Mouse (Mus musculus) MEL (cell line): ENCODE measurements at regions not wholly inside any gene's neighbourhood (a gene's known extent, or its start where the extent isn't known, plus 50 kb on each side); places are given as distances from the start of the nearest gene placed in this dataset.

Experiments used
- DNase-seq: peaks from one replicate; pipeline ENCODE4 v3.0.0; 2011; ENCODE audit warnings: low read depth, low spot score
- H3K27ac ChIP-seq: 2 replicates; pipeline ENCODE4 v1.5.1; 2012; ENCODE audit warnings: low read depth, mild to moderate bottlenecking, control low read depth, low read length, moderate library complexity; ENCODE audit not compliant: control insufficient read depth
- H3K27me3 ChIP-seq, 2 experiments: fragments of 150-350 bp in 1 of 2; sonication (generic) in 1 of 2; 2 replicates each; pipeline ENCODE4 v1.6.1; 2012; ENCODE audit warnings: low read length in 2 of 2, mild to moderate bottlenecking in 2 of 2, improper control_type of control experiment in 1 of 2, moderate library complexity in 1 of 2; ENCODE audit not compliant: insufficient read depth in 2 of 2, control insufficient read depth in 1 of 2
- H3K36me3 ChIP-seq, 2 experiments: 2 replicates each; pipeline ENCODE4 v1.6.1; 2012 to 2014; ENCODE audit warnings: low read length in 2 of 2, improper control_type of control experiment in 1 of 2, inconsistent platforms in 1 of 2, mild to moderate bottlenecking in 1 of 2; ENCODE audit not compliant: insufficient read depth in 2 of 2, control insufficient read depth in 1 of 2
- H3K4me1 ChIP-seq, 2 experiments: fragments of 150-350 bp in 1 of 2; sonication (generic) in 1 of 2; 2 replicates each; pipeline ENCODE4 v1.6.1; 2012; ENCODE audit warnings: low read length in 2 of 2, improper control_type of control experiment in 1 of 2, mild to moderate bottlenecking in 1 of 2; ENCODE audit not compliant: insufficient read depth in 2 of 2, control insufficient read depth in 1 of 2
- H3K4me3 ChIP-seq, 2 experiments: fragments of 150-350 bp in 1 of 2; sonication (generic) in 1 of 2; 2 replicates each; pipeline ENCODE4 v1.5.1; 2012; ENCODE audit warnings: low read depth in 2 of 2, low read length in 2 of 2, mild to moderate bottlenecking in 2 of 2, moderate library complexity in 2 of 2, control low read depth in 1 of 2, improper control_type of control experiment in 1 of 2; ENCODE audit not compliant: control insufficient read depth in 1 of 2, insufficient read depth in 1 of 2
- H3K79me2 ChIP-seq: 2 replicates; pipeline ENCODE4 v1.6.1; 2012; ENCODE audit warnings: mild to moderate bottlenecking, low read length, moderate library complexity; ENCODE audit not compliant: control insufficient read depth, poor library complexity, insufficient read depth
- H3K9ac ChIP-seq: 2 replicates; pipeline ENCODE4 v1.6.1; 2012; ENCODE audit warnings: low read depth, mild to moderate bottlenecking, control low read depth, low read length, moderate library complexity; ENCODE audit not compliant: control insufficient read depth, poor library complexity, severe bottlenecking
- H3K9me3 ChIP-seq: fragments of 150-350 bp; sonication (generic); replicated peaks from 2 replicates; pipeline ENCODE4 v1.6.1; 2012; ENCODE audit warnings: mild to moderate bottlenecking, low read length, improper control_type of control experiment, moderate library complexity; ENCODE audit not compliant: insufficient read depth
- CHD2 ChIP-seq: IDR thresholded peaks from 2 replicates; pipeline ENCODE4 v1.6.1; 2011; ENCODE audit warnings: low read length, improper control_type of control experiment
- CTCF ChIP-seq, 3 experiments: IDR thresholded peaks in 2 of 3; conservative IDR thresholded peaks in 1 of 3; 2 replicates each; pipeline ENCODE4 v1.5.1; 2011 to 2012; ENCODE audit warnings: low read length in 3 of 3, low read depth in 2 of 3, mild to moderate bottlenecking in 2 of 3, improper control_type of control experiment in 1 of 3, inconsistent platforms in 1 of 3, mixed read lengths in 1 of 3, moderate library complexity in 1 of 3; ENCODE audit not compliant: control insufficient read depth in 1 of 3, insufficient read depth in 1 of 3, poor library complexity in 1 of 3, severe bottlenecking in 1 of 3
- E2F4 ChIP-seq: IDR thresholded peaks from 2 replicates; pipeline ENCODE4 v1.6.1; 2011; ENCODE audit warnings: low read depth, low read length, improper control_type of control experiment, borderline replicate concordance
- GATA1 ChIP-seq: IDR thresholded peaks from 2 replicates; pipeline ENCODE4 v1.6.1; 2011; ENCODE audit warnings: low read depth, low read length, improper control_type of control experiment
- MAX ChIP-seq: IDR thresholded peaks from 2 replicates; pipeline ENCODE4 v1.6.1; 2011; ENCODE audit warnings: low read length, improper control_type of control experiment
- MXI1 ChIP-seq: IDR thresholded peaks from 2 replicates; pipeline ENCODE4 v1.6.1; 2011; ENCODE audit warnings: mild to moderate bottlenecking, low read depth, low read length, improper control_type of control experiment
- NELFE ChIP-seq: IDR thresholded peaks from 2 replicates; pipeline ENCODE4 v1.6.1; 2011; ENCODE audit warnings: low read depth, low read length, improper control_type of control experiment
- NRF1 ChIP-seq: IDR thresholded peaks from 2 replicates; pipeline ENCODE4 v1.6.1; 2014; ENCODE audit warnings: low read depth, mild to moderate bottlenecking, inconsistent platforms, low read length, improper control_type of control experiment, moderate library complexity; ENCODE audit not compliant: poor library complexity, insufficient read depth, severe bottlenecking
- POLR2AphosphoS2 ChIP-seq: IDR thresholded peaks from 2 replicates; pipeline ENCODE4 v1.6.1; 2011; ENCODE audit warnings: low read length, improper control_type of control experiment
- POLR2AphosphoS5 ChIP-seq: IDR thresholded peaks from 2 replicates; pipeline ENCODE4 v1.6.1; 2012; ENCODE audit warnings: low read depth, borderline replicate concordance, mild to moderate bottlenecking, inconsistent platforms, low read length, moderate library complexity, mixed read lengths
- RAD21 ChIP-seq: IDR thresholded peaks from 2 replicates; pipeline ENCODE4 v1.6.1; 2011; ENCODE audit warnings: mild to moderate bottlenecking, low read depth, low read length, improper control_type of control experiment
- SIN3A ChIP-seq: IDR thresholded peaks from 2 replicates; pipeline ENCODE4 v1.6.1; 2012; ENCODE audit warnings: low read length, improper control_type of control experiment, inconsistent platforms
- SMC3 ChIP-seq: IDR thresholded peaks from 2 replicates; pipeline ENCODE4 v1.6.1; 2011; ENCODE audit warnings: low read depth, low read length, improper control_type of control experiment
- TBP ChIP-seq: IDR thresholded peaks from 2 replicates; pipeline ENCODE4 v1.8.0; 2011; ENCODE audit warnings: low read depth, low read length, improper control_type of control experiment
- USF2 ChIP-seq, 2 experiments: IDR thresholded peaks; 2 replicates each; pipeline ENCODE4 v1.6.1; 2011 to 2012; ENCODE audit warnings: improper control_type of control experiment in 2 of 2, low read length in 2 of 2, borderline replicate concordance in 1 of 2, inconsistent platforms in 1 of 2, low read depth in 1 of 2, mild to moderate bottlenecking in 1 of 2; ENCODE audit not compliant: insufficient read depth in 1 of 2
- ZC3H11A ChIP-seq: IDR thresholded peaks from 2 replicates; pipeline ENCODE4 v1.6.1; 2012; ENCODE audit warnings: low read depth, mild to moderate bottlenecking, inconsistent platforms, low read length, improper control_type of control experiment
- ZMIZ1 ChIP-seq: IDR thresholded peaks from 2 replicates; pipeline ENCODE4 v1.6.1; 2012; ENCODE audit warnings: low read depth, mild to moderate bottlenecking, inconsistent platforms, low read length, improper control_type of control experiment, moderate library complexity

- Histone ChIP-seq H3K9me3 (no peaks in the 10 kb centered on the region), H3K9ac (no peak overlapping the region), H3K27me3 (no peaks in the 10 kb centered on the region), H3K36me3 (no peaks in the 10 kb centered on the region), H3K4me3 (no peak overlapping the region), H3K79me2 (no peaks in the 10 kb centered on the region), H3K27ac (no peak overlapping the region), H3K4me1 (no peaks in the 10 kb centered on the region)
- TF ChIP-seq RAD21 (peak; percentile 60), MAX (no peak), ZMIZ1 (no peak), SMC3 (peak; percentile 71), TBP (no peak), NELFE (no peak), MXI1 (no peak), CHD2 (no peak), ZC3H11A (peak; percentile 51), E2F4 (no peak), NRF1 (no peak), SIN3A (no peak), USF2 (IDR thresholded peaks at IDR 0.05; ENCODE audit: borderline replicate concordance in 1 of 2, insufficient read depth in 1 of 2, low read depth in 1 of 2, low read length in 2 of 2) (no peak), GATA1 (no peak), POLR2AphosphoS5 (no peak), CTCF (IDR thresholded peaks at IDR 0.05 in 2 of 3, conservative IDR thresholded peaks at IDR 0.05 in 1 of 3; ENCODE audit: control insufficient read depth in 1 of 3, insufficient read depth in 1 of 3, low read depth in 2 of 3, low read length in 3 of 3, poor library complexity in 1 of 3, severe bottlenecking in 1 of 3) (peak; percentile 7 to 55 (median 26); a peak in 5 of 6 replicates), POLR2AphosphoS2 (no peak)
- DNase-seq: peak; percentile 40
Observed at GRCm38 (mm10) chr5:60608943-60609614, 1199.5 kb upstream of the G6pd2 start.
